Mouse (Mus musculus) testis, adult 2 months (tissue): ENCODE results near the gene Slco4a1. TPM values are rescaled to one million over a fixed set of nuclear protein-coding genes. Genes with fewer than 3 reads are reported as not detected.

Experiments used
- H3K27ac ChIP-seq: fragments of 200-500 bp; 2 replicates; pipeline ENCODE4 v1.5.1; 2012; ENCODE audit warnings: low read depth, low read length; ENCODE audit not compliant: control insufficient read depth, insufficient read depth
- H3K27me3 ChIP-seq: fragments of 200-500 bp; 2 replicates; pipeline ENCODE4 v1.6.1; 2012; ENCODE audit warnings: mild to moderate bottlenecking, low read length, moderate library complexity; ENCODE audit not compliant: control insufficient read depth, insufficient read depth
- H3K36me3 ChIP-seq: fragments of 200-500 bp; 2 replicates; pipeline ENCODE4 v1.6.1; 2012; ENCODE audit warnings: mild to moderate bottlenecking, low read length; ENCODE audit not compliant: control insufficient read depth, insufficient read depth
- H3K4me1 ChIP-seq: fragments of 200-500 bp; 2 replicates; pipeline ENCODE4 v1.6.1; 2012; ENCODE audit warnings: low read length; ENCODE audit not compliant: control insufficient read depth, insufficient read depth
- H3K4me3 ChIP-seq: fragments of 200-500 bp; 2 replicates; pipeline ENCODE4 v1.5.1; 2012; ENCODE audit warnings: low read depth, mild to moderate bottlenecking, low read length, moderate library complexity, mixed read lengths; ENCODE audit not compliant: control insufficient read depth
- CTCF ChIP-seq: fragments of 200-500 bp; IDR thresholded peaks from 2 replicates; pipeline ENCODE4 v1.5.1; 2012; ENCODE audit warnings: low read depth, mild to moderate bottlenecking, inconsistent platforms, low read length, moderate library complexity; ENCODE audit not compliant: control insufficient read depth, insufficient read depth, insufficient replicate concordance
- POLR2A ChIP-seq: fragments of 200-500 bp; IDR thresholded peaks from 2 replicates; pipeline ENCODE4 v1.6.1; 2012; ENCODE audit warnings: low read depth, mild to moderate bottlenecking, inconsistent platforms, low read length, moderate library complexity; ENCODE audit not compliant: control insufficient read depth
- polyA plus RNA-seq: library from polyadenylated mRNA; depleted of rRNA; stranded (reverse); fragments of >200 nt; gene quantifications from 2 replicates; pipeline ENCODE4 v1.2.3, GENCODE M21; 2012

Slco4a1 gene
- polyA plus RNA-seq, 1 experiment = 0.15 TPM

GRCm38 (mm10) chr2:180437149-180437864, 18.7 kb upstream of the Slco4a1 start:
- H3K27me3 ChIP-seq = no peaks in the 10 kb centered on the region
- TF ChIP-seq CTCF (no peak), POLR2A (no peak)
- no peak overlapping the region for H3K27ac ChIP-seq
- no peaks in the 10 kb centered on the region for H3K4me1 ChIP-seq
- no peaks in the 10 kb centered on the region for H3K36me3 ChIP-seq
- H3K4me3 ChIP-seq = no peak overlapping the region

DNA sequence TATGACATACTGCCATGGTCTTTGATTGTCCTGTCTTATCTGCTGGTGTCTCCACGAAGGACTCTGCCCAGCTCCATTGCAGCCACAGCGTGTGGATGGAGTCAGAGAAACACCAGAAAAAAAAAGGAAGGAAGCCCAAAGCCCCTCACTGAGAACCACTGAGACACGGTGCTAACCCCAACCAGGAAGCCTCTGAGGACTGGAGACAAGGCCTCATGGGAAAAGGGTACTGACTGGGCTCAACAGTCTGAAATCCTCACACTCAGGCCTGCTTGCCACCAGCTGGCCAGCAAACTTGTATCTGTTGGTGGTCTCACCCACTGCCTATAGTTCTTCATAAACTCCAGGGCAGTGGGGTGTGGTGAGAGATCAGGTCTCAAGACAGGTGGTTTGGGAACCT, 16.3 kb upstream of the Slco4a1 start:
- Histone ChIP-seq H3K4me3 (no peak overlapping the region), H3K4me1 (no peaks in the 10 kb centered on the region), H3K27ac (no peak overlapping the region), H3K36me3 (no peaks in the 10 kb centered on the region), H3K27me3 (no peaks in the 10 kb centered on the region)
- TF ChIP-seq CTCF = no peak
- TF ChIP-seq POLR2A = no peak

- TF ChIP-seq CTCF (no peak), POLR2A (no peak)
- no peak overlapping the region for H3K4me3 ChIP-seq
- no peak overlapping the region for H3K27ac ChIP-seq
- no peaks in the 10 kb centered on the region for H3K36me3 ChIP-seq
- no peaks in the 10 kb centered on the region for H3K27me3 ChIP-seq
- H3K4me1 ChIP-seq = no peaks in the 10 kb centered on the region
These were observed 15.3 kb upstream of the Slco4a1 start for GRCm38 (mm10) chr2:180440596-180441332.

GRCm38 (mm10) chr2:180442061-180442460, 14.0 kb upstream of the Slco4a1 start:
- no peak overlapping the region for H3K27ac ChIP-seq
- H3K4me3 ChIP-seq = no peak overlapping the region
- H3K36me3 ChIP-seq = no peaks in the 10 kb centered on the region
- no peak for TF ChIP-seq POLR2A
- H3K27me3 ChIP-seq = no peaks in the 10 kb centered on the region
- H3K4me1 ChIP-seq = no peaks in the 10 kb centered on the region

GRCm38 (mm10) chr2:180443861-180444260, 12.2 kb upstream of the Slco4a1 start:
- Histone ChIP-seq H3K36me3 (no peaks in the 10 kb centered on the region), H3K4me3 (no peak overlapping the region), H3K27me3 (no peaks in the 10 kb centered on the region), H3K27ac (no peak overlapping the region), H3K4me1 (no peaks in the 10 kb centered on the region)
- no peak for TF ChIP-seq POLR2A
- no peak for TF ChIP-seq CTCF

DNA sequence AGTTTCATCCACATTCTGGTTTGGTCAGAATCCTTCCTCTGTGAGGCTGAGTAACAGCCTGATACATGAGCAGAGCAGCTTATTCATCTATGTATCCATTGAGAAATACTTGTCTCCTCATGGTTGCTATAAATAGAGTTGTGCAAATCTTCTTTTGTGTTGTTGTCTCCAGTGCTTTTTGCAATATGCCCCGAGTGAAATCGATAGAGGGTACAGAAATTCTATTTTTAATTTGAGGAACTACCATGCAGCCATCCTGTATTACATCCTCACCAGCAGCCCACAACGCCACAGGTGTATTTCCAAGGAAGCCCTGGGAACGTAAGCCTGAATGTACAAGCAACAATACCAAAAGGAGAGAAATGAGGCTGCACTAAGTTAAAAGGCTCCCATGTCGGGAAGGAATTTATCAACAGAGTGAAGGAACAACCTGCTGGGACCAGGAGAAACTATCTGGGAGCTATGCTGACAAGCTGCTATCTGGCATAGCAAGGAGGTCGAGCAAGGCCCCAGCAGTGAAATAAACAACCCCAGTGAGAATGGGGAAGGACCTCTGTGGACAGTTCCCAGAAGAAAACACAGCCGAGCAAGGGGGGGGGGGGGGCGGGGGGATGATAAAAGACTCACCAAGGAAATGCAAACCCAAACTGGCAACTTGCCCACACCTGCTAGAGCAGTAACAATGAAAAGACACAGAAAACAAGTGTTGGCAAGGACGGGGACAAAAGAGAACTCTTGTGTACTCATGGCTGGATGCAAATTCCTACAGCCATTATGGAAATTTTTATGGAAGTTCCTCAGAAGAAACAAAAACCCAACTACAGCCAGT, 10.9 kb upstream of the Slco4a1 start:
- H3K4me1 ChIP-seq = no peaks in the 10 kb centered on the region
- no peak overlapping the region for H3K4me3 ChIP-seq
- TF ChIP-seq POLR2A = no peak
- no peak for TF ChIP-seq CTCF
- no peaks in the 10 kb centered on the region for H3K36me3 ChIP-seq
- H3K27me3 ChIP-seq = no peaks in the 10 kb centered on the region
- H3K27ac ChIP-seq = no peak overlapping the region

DNA sequence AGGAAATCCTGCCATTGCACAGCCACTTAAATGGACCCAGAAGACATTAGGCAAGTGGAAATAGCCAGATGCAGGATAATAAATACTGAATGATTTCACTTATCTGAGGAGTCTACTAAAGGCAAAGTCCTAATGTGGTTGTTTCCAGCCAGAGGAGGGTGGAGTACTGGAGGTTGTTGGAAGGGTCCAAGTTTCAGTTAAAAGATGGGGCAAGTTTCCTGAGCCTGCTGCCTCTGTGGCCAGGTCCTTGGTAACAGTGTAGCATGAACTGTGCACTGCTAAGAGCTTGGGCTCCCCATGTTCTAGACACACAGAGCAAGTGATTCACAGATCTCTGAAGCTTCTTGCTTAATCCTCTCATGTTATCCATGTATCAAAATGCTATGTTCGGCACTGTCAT, 10.1 kb upstream of the Slco4a1 start:
- no peaks in the 10 kb centered on the region for H3K36me3 ChIP-seq
- TF ChIP-seq POLR2A (no peak), CTCF (no peak)
- no peak overlapping the region for H3K4me3 ChIP-seq
- no peaks in the 10 kb centered on the region for H3K4me1 ChIP-seq
- H3K27me3 ChIP-seq = no peaks in the 10 kb centered on the region
- H3K27ac ChIP-seq = no peak overlapping the region
